Mouse (Mus musculus): ENCODE measurements around the gene Gm10197.
"Not testable (repeated sequence)": the region's sequence is repeated elsewhere in the genome, so short reads cannot be mapped to it uniquely, and the experiment has no call there.

The Gm10197 gene

GRCm38 (mm10) chr19:53371666-53372065, at the start of gene Gm10197:
Gm10197 (minus strand) TSS chr19:53371766.
- no peak for DNase-seq

GRCm38 (mm10) chr19:53420924-53421582, 49.5 kb upstream of the Gm10197 start:
- DNase-seq: peak; percentile 86 to 88

GRCm38 (mm10) chr19:53419834-53420233, 48.3 kb upstream of the Gm10197 start:
- peak; percentile 36 to 53 for DNase-seq

GRCm38 (mm10) chr19:53415198-53415597, 43.6 kb upstream of the Gm10197 start:
- no peak for DNase-seq

- no peak for DNase-seq
These were observed 43.1 kb upstream of the Gm10197 start for GRCm38 (mm10) chr19:53414650-53415049.

GRCm38 (mm10) chr19:53413617-53414380, 42.2 kb upstream of the Gm10197 start:
- peak in 1 of 2 experiments; percentile 34 for DNase-seq

GRCm38 (mm10) chr19:53412149-53412848, 40.7 kb upstream of the Gm10197 start:
- DNase-seq: no peak

- DNase-seq: no peak
These were observed 38.2 kb upstream of the Gm10197 start for GRCm38 (mm10) chr19:53409663-53410307.

- DNase-seq: no peak
These were observed 36.8 kb upstream of the Gm10197 start for GRCm38 (mm10) chr19:53408398-53408797.

GRCm38 (mm10) chr19:53407350-53407749, 35.8 kb upstream of the Gm10197 start:
- DNase-seq: no peak

- no peak for DNase-seq
These were observed 34.2 kb upstream of the Gm10197 start for GRCm38 (mm10) chr19:53405810-53406209.

- no peak for DNase-seq
These were observed 33.3 kb upstream of the Gm10197 start for GRCm38 (mm10) chr19:53404837-53405356.

GRCm38 (mm10) chr19:53404219-53404836, 32.8 kb upstream of the Gm10197 start:
- DNase-seq: no peak

- no peak for DNase-seq
These were observed 31.3 kb upstream of the Gm10197 start for GRCm38 (mm10) chr19:53402741-53403432.

GRCm38 (mm10) chr19:53400332-53401110, 29.0 kb upstream of the Gm10197 start:
- DNase-seq: no peak

- no peak for DNase-seq
These were observed 27.6 kb upstream of the Gm10197 start for GRCm38 (mm10) chr19:53399213-53399612.

- no peak for DNase-seq
These were observed 26.1 kb upstream of the Gm10197 start for GRCm38 (mm10) chr19:53397451-53398233.

GRCm38 (mm10) chr19:53395805-53396204, 24.2 kb upstream of the Gm10197 start:
- not testable (repeated sequence) for DNase-seq

- DNase-seq: not testable (repeated sequence)
These were observed 23.4 kb upstream of the Gm10197 start for GRCm38 (mm10) chr19:53394956-53395355.

- peak in 1 of 2 experiments; percentile 54 for DNase-seq
These were observed 23.0 kb upstream of the Gm10197 start for GRCm38 (mm10) chr19:53394552-53394951.

Measured in kidney, adult 8-10 months (tissue).